In genomic region chr19:57349096-57349495, GRCm38 (mm10) we compare ENCODE assay signal across 22 mouse cellular contexts.
"Had no signal": no experiment of that assay in that cellular context is flagged by ENCODE, and none has a peak within 500 bp of the region (broad histone marks: within the 10 kb centered on the region; RNA-seq: fewer than 3 reads in every experiment).

No protein-coding gene starts in this region.

- H3K9me3 ChIP-seq: lung, embryonic 15.5 days; neural tube, embryonic 15.5 days had no signal

- H3K4me1 ChIP-seq: liver, embryonic 15.5 days; lung, embryonic 15.5 days; neural tube, embryonic 13.5 days; neural tube, embryonic 15.5 days had no signal

- H3K36me3 ChIP-seq: liver, embryonic 15.5 days; lung, embryonic 15.5 days; midbrain, embryonic 12.5 days; neural tube, embryonic 13.5 days; neural tube, embryonic 15.5 days had no signal

- DNase-seq: liver, postnatal 0 days; lung, adult 2 months; lung, postnatal 14 days; lung, postnatal 36 days; midbrain, embryonic 14.5 days; retina, postnatal 1 day; right cerebral cortex, adult 18-20 months; right cerebral cortex, postnatal 25 days; right cerebral cortex, postnatal 4 days; spleen, adult 18-20 months; thymus, adult 18-20 months; thymus, postnatal 14 days; thymus, postnatal 36 days had no signal

- H3K9ac ChIP-seq: liver, embryonic 15.5 days; liver, postnatal 0 days; lung, embryonic 15.5 days; midbrain, embryonic 12.5 days; neural tube, embryonic 13.5 days; neural tube, embryonic 15.5 days had no signal

- H3K27me3 ChIP-seq: liver, embryonic 15.5 days; lung, embryonic 15.5 days; midbrain, embryonic 12.5 days; neural tube, embryonic 13.5 days; neural tube, embryonic 15.5 days had no signal

- H3K27ac ChIP-seq: liver, embryonic 15.5 days; lung, embryonic 15.5 days; macrophage; midbrain, embryonic 12.5 days; neural tube, embryonic 13.5 days; neural tube, embryonic 15.5 days had no signal

- H3K4me2 ChIP-seq: liver, embryonic 15.5 days; lung, embryonic 15.5 days; midbrain, embryonic 12.5 days; neural tube, embryonic 13.5 days; neural tube, embryonic 15.5 days had no signal

- ATAC-seq: liver, postnatal 0 days; lung, postnatal 0 days; midbrain, embryonic 16.5 days had no signal

- H3K4me3 ChIP-seq: liver, embryonic 15.5 days; lung, embryonic 15.5 days; midbrain, embryonic 12.5 days; myocyte; neural tube, embryonic 13.5 days; neural tube, embryonic 15.5 days had no signal
